Mouse (Mus musculus) T-helper 1 cell (primary cell): ENCODE results near the gene Tmcc2.

ENCODE experiments used
- in situ Hi-C: fragments of 300-600 bp; cut with MboI, MseI; formaldehyde crosslinking; loops from one replicate; pipeline ENCODE4 v1.15.1; 2025; ENCODE audit warnings: high pct_unique_total_duplicates

Tmcc2 gene

DNA sequence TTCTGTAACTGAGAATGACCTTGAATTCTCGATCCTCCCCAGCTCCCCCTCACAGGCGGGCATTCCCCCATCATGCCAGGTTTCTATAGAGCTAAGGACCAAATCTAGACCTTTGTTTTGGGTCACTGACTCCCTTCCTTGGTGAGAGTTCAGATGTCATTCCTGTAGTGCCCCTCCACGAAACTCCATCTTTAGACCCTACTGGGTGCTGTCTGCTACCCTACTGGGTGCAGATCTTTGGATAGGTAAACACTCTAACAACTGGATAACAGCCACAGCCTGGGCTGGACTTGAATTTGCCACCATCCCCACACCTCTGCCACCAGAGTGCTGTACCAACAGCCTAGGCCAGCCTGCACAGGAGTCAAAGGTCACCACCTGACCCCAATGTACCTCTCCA is 48.6 kb downstream of the Tmcc2 start:
- in situ Hi-C loops = no loop called here

DNA sequence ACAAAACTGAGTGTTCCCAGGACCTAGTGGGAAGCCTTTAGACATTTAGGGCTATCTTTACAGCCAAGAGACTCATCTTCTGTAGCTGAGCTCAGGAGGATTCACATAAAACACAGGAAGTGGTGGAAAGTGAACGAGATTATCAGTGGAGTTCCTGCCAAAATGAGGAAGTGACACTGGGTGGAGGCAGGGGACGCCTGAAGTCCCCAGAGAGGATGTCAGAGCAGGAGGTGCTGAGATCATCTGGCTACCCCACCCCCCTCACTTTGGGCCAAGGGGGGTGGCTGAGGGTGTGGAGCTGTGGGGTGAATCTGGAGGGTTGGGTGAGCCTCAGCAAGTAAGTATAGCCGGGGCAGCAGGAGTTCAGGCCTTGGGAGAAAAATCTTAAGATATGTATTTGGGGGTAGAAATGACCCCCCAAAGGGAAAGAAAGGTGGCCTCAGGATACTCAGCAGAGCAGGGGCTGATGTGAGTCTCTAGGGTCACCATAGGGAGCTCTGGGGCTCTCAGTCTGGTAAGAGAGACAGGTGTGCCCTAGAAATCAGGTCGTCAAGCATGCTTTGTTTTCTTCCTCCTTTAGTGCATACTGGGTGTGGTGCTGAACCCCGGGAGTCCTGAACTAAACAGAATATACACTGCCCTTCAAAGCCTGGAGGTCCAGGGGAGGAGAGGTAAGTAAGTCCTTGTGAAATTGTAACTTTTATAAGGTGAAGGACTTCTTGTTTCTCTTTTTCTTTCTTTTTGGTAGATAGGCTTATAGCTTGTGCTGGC is 49.2 kb downstream of the Tmcc2 start:
- in situ Hi-C loops = no loop called here

DNA sequence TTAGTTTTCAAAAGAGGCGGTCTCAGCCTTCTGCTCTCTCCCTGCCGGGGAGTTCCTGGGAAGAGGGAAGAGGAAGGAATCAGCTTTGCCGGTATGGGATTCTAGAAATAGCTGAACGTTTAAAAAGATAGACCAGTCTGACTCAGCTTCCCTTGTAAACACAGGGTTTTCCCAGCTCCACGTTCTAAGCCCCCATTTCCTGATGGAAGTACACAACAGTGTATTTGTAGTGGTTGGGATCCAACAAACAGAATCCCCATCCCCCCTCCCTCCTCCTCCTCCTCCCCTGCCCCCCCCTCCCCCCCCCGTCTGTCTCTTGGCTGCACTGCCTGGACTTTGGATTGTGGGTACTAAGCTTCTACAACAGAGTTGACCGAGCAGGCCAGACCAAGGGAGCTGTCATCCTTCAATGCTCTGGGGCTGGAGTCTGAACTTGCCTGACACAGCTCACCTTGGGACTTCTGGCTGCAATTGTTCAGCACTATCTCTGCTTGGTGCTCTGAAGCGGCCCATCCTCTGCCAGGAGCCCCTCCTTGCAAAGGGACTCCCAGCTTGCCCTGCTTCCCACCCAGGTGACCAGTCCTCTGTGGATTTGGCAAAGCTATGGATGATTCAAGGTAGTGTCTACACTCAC is 52.9 kb downstream of the Tmcc2 start:
- in situ Hi-C loops = no loop called here

DNA sequence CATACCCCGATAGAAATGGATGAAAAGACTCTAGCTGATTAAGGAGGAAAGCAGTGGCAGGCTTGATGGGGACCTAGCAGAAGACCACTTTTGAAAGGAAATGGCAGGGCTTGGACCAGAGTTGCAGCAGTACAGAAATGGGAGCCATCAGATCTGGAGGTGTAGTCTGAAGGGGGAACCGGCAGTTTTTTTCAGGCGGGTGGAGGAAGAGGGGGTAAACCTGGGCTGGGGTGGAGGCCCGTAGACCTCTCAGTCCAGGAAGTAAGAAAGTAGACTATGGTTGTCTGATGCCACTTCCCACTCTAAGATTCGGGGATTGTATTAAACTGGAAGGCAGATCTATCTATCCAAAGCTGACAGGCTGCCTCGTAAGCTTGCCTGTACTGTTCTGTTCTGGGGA is 54.2 kb downstream of the Tmcc2 start:
- in situ Hi-C loops = no loop called here

DNA sequence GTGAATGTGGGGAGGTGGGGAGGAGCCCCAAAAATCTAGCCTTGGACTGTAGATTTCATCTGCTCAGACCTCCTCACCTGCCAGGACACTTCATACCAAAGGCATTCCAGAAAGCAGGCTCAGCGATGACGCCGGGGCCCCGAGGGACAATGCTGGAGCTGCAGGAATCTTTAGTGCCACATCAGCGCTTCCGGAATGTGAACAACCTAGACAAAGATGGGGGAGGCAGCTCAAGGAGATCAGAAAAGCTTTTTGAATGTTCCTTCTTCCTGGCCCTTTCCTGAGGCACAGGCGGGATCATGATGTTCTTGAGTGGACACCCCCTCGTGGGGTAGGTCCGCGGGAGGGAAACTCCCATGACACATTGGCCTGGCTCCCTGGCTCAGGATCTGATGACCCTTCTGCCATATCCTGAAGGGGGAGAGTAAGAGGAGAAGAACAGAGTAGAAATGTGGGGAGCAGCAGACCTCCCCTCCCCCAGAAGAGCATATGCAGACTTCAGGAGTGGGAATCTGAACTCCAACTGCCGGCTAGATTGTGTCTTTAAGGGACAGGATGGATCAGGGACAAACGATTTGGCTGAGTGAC is 55.6 kb downstream of the Tmcc2 start:
- in situ Hi-C loops = no loop called here

DNA sequence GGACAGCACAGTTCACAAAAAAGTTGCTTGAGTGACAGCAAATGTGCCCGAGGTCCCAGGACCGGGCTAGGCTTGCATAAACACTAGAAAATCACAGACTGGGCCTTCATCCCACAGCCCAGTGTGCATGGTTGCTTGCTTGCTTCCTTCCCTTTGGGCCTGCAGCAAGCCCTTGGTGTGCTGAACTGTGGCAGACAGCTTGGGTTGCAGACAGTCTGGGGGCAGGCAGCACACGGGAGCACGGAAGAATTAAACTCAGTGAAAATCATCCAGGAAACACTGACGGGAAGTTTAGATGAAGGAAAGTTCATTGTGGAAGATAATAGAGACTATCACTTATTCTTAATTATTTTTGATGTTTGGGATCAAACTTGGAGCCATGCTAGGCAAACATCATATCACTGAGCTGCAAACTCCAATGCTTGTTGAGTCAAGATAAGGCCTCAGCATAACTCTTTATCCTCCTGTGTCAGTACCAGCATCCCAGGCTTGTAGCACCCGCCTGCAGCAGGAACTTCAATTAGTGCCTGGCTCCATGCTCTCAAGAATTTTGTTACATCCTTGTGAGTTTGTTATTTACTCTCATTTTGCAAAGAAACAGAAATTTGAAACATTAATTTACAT is 56.8 kb downstream of the Tmcc2 start:
- in situ Hi-C loops = no loop called here

DNA sequence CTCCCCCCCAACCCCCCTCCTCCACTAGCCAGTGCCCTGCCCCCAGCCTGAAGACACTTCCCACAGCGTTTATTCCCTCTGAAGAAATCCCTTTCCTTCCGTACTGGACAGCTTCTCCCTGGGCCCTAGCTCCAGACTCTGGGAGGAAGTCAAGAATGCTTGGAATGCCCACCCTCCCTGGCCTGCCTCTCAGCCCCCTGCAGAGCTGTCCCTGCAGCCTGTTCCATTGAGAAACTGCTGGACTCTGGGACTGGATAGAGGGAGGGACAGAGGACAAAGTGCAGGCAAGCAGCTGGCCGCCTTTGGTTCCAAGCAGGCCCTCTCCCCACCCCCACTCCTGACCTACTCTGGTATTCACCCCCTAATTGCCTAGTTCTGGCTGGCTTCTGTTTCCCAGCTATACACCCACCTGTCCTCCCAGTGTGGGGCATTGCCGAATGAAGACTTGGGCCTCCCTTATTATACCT is 57.4 kb downstream of the Tmcc2 start:
- in situ Hi-C loops = no loop called here

DNA sequence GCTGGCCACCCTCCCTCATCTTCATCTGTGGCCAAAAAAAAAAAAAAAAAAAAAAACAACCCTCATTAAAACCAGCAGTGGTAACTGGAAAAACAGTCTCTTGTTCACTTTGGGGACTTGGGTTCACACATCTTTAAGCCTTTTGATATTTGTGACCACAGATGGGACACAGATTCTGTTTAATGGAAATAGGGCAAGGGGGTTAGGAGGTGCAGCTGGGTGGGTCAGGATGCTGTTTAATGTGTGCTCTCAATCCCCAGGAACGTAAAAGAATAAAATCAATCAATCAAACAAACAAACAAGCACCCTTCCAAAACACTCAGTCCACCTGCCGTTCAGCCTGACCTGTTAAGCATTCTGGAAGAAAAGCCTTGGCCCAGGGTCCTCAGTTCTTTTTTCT is 57.9 kb downstream of the Tmcc2 start:
- in situ Hi-C loops = no loop called here

DNA sequence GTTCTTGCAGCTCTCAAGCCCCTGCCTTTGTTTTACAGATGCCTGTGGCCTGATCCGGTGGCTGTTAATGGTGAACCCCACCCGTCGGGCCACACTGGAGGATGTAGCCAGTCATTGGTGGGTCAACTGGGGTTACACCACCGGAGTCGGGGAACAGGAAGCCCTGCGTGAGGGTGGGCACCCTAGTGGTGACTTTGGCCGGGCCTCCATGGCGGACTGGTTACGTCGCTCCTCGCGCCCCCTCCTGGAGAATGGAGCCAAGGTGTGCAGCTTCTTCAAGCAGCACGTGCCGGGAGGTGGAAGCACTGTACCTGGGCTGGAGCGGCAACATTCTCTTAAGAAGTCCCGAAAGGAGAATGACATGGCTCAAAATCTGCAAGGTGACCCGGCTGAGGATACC is 59.8 kb downstream of the Tmcc2 start:
- in situ Hi-C loops = no loop called here

DNA sequence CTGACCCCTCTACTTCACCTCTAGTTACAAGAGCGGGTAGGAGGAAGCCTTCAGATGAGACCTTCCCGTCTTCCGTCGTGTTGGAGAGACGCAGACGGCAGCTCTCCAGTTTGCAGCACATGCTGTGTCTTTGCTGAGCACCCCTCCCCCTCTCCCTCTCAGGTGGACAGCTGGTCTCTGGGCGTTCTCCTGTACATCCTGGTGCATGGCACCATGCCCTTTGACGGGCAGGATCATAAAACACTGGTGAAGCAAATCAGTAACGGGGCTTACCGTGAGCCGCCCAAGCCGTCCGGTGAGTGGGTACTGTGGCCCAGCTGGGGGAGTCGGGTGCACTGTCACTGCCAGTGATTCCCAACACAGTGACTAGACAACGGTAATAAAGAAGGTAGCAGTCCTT is 60.7 kb downstream of the Tmcc2 start:
- in situ Hi-C loops = no loop called here

DNA sequence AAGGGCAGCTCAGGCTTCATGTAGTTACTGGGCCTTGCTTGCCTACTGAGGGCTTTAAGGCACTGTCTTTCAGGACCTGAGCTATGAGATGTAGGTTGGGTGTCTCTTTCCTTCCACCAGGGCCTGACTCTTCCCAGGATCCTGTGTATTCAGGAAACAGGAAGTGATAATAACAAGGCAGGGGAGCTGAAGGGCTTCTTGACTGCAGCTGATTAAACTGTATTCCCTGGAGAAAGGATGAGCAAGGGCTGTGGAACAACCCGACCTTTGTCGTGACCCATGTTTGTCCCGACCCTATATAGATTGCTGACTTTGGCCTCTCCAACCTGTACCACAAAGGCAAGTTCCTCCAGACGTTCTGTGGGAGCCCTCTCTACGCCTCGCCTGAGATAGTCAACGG is 61.4 kb downstream of the Tmcc2 start:
- in situ Hi-C loops = no loop called here

DNA sequence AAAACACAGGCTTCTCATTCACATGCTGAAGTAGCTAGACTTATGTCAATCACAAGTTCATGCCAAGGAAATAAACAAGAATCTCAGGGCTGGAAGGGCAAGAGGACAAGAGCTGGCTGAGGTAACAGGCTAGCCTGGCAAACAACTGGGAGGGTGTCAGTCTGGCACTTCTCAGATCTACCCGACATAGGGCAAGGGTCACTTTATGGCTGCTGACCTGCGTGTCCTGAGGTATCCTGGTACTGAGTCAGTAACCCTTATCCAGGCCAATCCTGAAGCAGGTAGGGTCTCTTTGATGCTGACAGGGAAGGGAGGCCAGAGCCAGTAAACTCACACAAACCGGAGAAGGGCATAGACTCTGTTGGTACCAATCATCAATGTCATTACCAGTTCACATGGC is 62.5 kb downstream of the Tmcc2 start:
- in situ Hi-C loops = no loop called here

DNA sequence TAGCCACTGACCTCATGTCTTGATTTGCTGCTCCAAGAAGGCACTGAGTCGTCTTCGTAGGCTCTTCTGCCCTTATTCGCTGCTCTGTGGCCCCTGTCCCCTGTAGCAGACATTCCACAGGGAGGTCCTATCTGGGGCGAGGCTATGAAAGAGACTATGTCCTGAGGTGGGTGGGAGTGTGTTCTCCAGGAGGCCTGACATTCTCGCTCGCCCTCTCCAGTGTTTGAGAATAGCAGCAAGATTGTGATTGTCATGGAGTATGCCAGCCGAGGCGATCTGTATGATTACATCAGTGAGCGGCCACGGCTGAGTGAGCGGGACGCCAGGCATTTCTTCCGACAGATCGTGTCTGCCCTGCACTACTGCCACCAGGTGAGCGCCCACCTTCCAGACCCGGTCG is 63.6 kb downstream of the Tmcc2 start:
- in situ Hi-C loops = no loop called here

DNA sequence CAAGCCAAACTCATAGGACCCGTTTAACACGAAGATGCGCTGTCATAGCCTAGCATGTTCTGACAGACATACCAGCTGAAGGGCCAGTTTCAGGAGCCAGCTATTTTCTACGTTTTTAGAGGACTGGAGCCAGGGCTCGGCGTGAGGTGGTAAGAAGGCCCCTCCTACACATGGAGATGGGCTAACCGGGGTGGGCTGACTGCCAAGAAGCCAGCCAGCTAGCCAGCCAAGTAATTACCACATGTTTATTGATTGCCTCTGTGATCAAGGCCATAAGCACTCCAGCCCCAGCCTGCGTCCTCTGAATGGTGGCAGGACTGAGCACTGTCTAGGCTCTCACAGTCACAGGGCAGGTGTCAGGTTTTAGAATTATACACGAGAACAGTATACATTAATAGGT is 64.3 kb downstream of the Tmcc2 start:
- in situ Hi-C loops = no loop called here

DNA sequence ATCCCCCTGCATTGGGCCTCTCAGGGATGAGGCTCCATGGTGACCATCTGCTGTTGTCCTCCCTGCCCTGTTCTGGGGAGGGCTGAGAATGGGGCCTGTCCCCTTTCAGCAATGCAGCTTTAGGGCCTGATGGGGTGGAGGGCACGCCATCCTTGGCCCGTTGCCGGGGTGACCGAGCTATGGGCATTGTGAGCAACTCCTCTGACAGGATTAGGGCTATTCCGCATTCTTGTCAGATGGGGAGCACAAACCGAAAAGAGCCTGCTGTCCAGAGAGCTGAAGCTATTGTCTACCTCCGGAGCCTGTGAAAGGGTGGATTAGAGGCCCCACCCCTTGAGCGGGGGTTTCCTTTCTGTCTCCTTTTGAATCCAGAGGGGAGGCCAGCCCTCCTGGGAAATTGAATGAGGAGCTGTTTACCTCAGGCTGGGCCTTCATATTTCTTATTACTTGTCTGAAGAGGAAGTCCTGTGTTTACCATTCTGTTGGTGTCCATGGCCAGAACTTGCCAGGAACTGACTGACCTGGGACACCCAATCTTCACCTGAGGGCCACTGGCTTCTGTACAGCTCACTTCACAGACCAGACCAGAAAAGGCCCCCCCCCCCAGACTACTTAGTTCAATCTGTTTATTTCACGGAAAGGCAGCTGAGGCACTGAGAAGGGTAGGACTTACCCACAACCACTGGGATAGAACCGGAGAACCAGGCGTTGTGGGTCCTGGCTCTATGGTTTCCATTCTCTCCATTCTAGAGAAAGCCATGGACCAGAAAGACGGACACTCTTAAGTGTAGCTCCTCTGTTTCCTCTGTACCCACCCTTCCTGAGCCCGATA is 68.2 kb downstream of the Tmcc2 start:
- in situ Hi-C loops = no loop called here

DNA sequence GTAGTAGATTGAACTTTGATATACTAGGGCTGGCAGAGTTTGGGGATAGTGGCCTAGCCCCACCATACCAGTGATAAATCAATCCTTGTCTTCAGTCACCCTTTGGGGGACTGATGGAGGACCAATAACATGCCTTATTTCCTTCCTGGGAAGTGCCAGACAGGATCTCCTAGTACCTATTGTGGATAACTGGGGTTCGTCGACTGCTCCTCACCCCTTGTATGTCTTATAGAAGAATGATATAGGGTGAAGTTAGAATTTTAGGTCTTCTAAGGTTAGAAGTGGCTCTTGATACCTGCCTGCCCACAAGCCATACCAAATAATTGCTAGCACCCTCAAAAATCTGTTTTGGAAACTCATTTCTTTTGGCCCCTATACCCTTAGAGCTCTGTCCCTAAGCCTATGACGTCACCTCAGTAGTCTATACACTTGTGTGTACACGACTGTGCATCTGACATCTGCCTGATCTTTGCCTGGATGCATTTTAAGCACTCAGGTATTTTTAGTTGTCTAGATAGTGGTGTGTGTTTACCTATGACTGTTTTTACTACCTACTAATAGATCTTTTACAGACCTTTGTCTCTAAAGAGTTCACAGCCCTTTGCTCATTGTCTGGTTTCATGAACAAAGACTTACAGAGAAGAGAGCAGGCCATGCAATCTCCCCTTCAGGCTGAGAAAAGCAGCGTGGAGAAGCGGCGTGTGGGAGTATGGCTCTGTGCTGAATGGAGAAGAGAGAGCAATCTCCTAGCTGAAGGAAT is 69.1 kb downstream of the Tmcc2 start:
- in situ Hi-C loops = no loop called here

DNA sequence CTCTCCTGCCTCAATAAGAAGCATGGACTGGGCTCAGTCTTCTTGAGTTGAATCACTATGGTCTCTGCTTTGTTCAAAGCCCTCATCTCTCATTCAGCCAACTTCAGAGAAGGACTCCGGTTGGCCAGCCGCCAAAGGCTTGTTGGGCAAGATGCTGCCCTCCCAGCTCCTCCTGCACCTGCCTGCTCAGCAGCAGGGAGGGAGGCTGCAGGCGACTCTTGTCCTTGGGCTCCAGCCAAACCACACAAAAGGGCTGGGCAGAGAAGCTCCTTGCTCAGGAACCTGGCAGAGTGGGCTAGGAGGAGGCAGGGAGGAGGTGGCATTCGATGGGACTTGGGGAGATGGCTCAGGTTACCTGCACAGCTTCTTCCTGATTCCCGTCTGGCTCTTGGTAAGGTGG is 71.8 kb downstream of the Tmcc2 start:
- in situ Hi-C loops = no loop called here

DNA sequence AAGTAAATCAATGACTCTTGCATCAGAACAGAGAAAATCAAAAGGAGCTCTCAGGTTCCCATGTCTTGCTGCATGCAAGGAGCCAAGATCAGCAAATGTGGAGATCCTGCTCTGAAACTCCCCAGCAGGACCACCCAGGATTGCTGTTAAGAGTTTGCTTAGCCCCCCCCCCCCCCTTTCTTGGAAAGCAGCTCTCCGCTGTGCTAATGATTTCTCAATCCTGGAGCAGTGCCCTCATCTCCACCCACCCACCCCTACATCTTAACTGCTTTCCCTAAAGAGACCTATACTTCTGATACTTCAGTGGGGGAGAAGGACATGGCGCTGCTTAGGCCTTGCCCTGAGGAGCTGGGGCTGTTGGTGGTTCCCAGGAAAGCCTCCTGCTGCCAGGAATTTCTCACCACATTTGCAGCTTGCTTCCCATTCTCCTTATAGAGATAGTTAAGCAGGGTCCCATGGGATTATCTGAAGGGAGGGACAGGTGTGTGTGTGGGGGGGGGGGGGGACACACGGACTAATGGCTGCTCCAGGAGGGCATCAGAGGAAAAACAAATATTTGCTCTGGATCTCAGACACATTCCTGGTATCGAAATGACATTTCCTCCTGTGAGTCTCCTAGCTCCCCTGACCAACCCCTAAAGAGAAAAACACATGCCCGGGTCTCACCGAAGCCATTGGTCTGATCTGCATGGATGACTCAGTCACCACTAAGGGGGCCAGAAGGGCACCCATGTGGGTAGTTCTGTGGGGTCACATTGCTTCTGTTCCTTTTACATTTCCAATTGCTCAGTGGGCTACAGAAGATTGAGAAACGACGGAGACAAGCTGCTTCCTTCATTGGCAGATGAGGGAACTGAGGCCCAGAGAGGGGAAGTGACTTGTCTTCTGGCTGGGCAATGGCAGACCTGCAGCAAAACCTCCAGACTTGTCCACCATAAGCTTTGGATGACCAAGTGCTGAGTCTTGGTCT is 72.9 kb downstream of the Tmcc2 start:
- in situ Hi-C loops = no loop called here

DNA sequence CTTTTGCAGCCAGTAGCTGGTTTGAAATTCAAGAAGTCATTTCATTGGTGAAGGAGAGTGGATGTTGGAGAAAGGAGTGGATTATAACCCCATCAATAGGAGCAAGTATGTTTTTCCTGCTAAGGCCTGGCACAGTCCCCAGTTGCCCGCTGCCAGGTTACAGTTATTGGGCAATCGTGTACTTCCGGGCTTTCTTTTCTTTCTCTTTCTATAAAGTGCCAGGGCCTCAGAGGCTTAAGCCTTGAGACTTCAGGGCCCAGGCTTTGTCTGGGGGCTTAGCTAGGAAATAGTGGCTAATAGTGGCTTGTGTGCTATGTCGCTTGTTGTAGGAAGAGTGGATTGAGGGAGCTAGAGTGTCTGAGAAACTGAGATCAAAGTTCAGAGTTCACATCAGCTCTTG is 73.7 kb downstream of the Tmcc2 start:
- in situ Hi-C loops = no loop called here

DNA sequence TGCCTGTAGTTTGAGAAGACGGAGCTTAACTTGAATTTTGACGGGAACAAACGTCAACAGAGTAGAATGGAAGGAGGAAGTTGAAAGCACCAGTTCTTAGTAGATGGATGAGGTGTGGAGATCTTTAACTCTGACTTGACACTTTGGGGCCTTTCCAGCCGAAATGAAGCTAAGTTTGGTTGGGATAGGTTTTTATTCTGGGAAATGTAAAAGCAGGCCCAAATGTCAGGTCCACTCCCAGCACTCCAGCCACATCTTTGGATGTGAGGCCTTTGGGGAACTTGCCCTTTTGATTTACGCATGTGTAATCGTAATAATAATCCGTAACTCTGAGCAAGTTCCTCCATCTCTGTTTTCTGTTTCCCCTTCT is 74.5 kb downstream of the Tmcc2 start:
- in situ Hi-C loops = no loop called here
